In the genomic region with DNA sequence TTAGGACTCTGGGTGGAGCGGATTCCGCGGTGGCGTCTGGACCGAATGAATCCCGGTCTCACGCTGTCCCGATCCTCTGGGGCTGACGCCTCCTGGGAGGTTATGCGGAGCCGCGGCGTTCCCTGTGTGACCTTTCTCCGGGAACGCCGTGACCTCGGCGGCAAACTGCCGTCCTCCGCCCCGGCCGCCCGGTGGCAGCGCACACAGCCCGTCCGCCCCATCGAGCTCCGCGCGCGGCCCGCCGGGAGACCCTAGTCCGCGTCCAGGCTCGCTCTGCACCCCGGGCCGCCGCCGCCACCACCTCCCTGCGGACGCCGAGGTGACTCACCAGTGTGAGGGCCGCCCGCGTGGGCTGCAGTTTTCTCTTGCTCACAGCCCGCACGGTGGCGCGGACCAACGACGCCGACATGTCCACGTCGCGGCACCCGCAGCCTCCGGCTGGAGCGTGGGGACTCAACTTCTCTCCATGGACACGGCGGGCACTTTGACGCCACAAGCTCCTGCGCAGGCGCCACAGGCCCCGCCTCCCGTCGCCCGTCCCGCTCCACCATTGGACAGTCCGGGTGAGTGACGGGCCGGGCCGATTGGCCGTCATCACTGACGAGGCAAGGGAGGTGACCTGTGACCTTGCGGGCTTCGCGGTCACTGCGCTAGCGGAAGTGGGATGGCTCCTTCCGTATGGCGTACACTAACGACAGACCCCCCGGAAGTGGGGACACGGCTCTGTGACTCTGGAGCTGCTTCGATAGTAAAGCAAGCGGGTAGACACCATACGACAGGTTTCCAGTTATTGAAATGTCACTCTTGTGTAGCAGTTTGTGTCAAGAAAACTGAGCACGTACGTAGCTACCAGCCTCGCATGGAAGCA, we compare ENCODE assay signal across 8 mouse cellular contexts. TPM values are rescaled to one million over a fixed set of nuclear protein-coding genes. Genes with fewer than 3 reads are reported as not detected.
DNase-seq lines count a peak whose midpoint lies in the region; ATAC-seq and TF ChIP-seq lines count a peak whose summit lies in the region.

A gene (minus strand): TSS at position 515 of the 868 bp plus-strand sequence.

- no peaks in the 10 kb centered on the region for H3K9me3 ChIP-seq in hindbrain, embryonic 10.5 days
- no peaks in the 10 kb centered on the region for H3K9me3 ChIP-seq in lung, postnatal 0 days (ENCODE audit: low read length)

- peak; percentile 16 for TF ChIP-seq CTCF in lung, postnatal 0 days (IDR thresholded peaks at IDR 0.05)

- ATAC-seq in frontal cortex, adult (ENCODE audit: low TSS enrichment), result peak; percentile 87
- peak; percentile 96 for ATAC-seq in lung, postnatal 0 days

- WGBS in hindbrain, embryonic 10.5 days, result under 1% methylated on average over 91 of the region's 91 CpGs
- WGBS in lung, postnatal 0 days, result under 1% methylated on average over 74 of the region's 91 CpGs

- peak within 1 kb of the TSS; percentile 84 for H3K4me3 ChIP-seq in hindbrain, embryonic 10.5 days
- H3K4me3 ChIP-seq in lung, postnatal 0 days (ENCODE audit: low read depth, low read length), result peak within 1 kb of the TSS; percentile 82

- no peaks in the 10 kb centered on the region for H3K27me3 ChIP-seq in hindbrain, embryonic 10.5 days (ENCODE audit: insufficient read depth, poor library complexity, severe bottlenecking)
- no peaks in the 10 kb centered on the region for H3K27me3 ChIP-seq in lung, postnatal 0 days (replicated peaks; ENCODE audit: insufficient read depth, low read length)

- H3K27ac ChIP-seq in hindbrain, embryonic 10.5 days, result peak within 1 kb of the TSS; percentile 97
- peak within 1 kb of the TSS; percentile 99 for H3K27ac ChIP-seq in lung, postnatal 0 days (ENCODE audit: low read length)

- peaks cover 37% of the 10 kb centered on the region for H3K36me3 ChIP-seq in hindbrain, embryonic 10.5 days
- peaks cover 7% of the 10 kb centered on the region for H3K36me3 ChIP-seq in lung, postnatal 0 days (ENCODE audit: insufficient read depth, low read length)

- H3K9ac ChIP-seq in lung, postnatal 0 days (replicated peaks; ENCODE audit: low read depth), result peak within 1 kb of the TSS; percentile 87

- peaks cover 52% of the 10 kb centered on the region for H3K4me1 ChIP-seq in hindbrain, embryonic 10.5 days (replicated peaks)
- peaks cover 24% of the 10 kb centered on the region; the same call in 1 of the 2 replicates for H3K4me1 ChIP-seq in lung, postnatal 0 days (ENCODE audit: insufficient read depth, low read depth, low read length)

- peak within 1 kb of the TSS; percentile 78 for H3K4me2 ChIP-seq in lung, postnatal 0 days (replicated peaks; ENCODE audit: low read depth, low read length)

- no peak for TF ChIP-seq EP300 in lung, postnatal 0 days (IDR thresholded peaks at IDR 0.05)

- DNase-seq in MEL-GATA-1-ER (ENCODE audit: extremely low read depth, low read depth), result peak; percentile 98
- DNase-seq in cerebellum, adult 8-10 months, result peak; percentile 99
- peak; percentile 100 for DNase-seq in hindbrain, embryonic 10.5 days (ENCODE audit: low spot score)
- peak; percentile 99 for DNase-seq in layer of hippocampus, adult 9-11 months
- peak; percentile 98 for DNase-seq in lung, postnatal 0 days (ENCODE audit: low spot score)
- peak; percentile 99 for DNase-seq in ovary, postnatal 14 days (ENCODE audit: low spot score)
- peak; percentile 99 for DNase-seq in thymus, postnatal 14 days

RNA-seq across cellular contexts. Expression of the gene that starts here (rescaled TPM):
- 101 and 116 TPM in 2 replicates for polyA plus RNA-seq in hindbrain, embryonic 10.5 days (2016; fragmentation: Nextera tagmentation; extraction: Ambion mirVana)
- 131 and 135 TPM in 2 replicates for polyA plus RNA-seq in lung, postnatal 0 days (2015; fragmentation: Nextera tagmentation; extraction: Ambion mirVana)

Comparison
In these comparisons a context has a peak if more than half of its experiments do, and no peak if none do; other contexts are left out.
1. Peak in every context shown above with its lines: DNase-seq, ATAC-seq, H3K4me3 ChIP-seq and H3K27ac ChIP-seq.